Mouse (Mus musculus) MN1 (cell line): ENCODE measurements around the gene Bend3.
A peak's percentile ranks its signal among the peaks of the same experiment; 100 is the strongest.

ENCODE experiments used
- DNase-seq: peaks from one replicate; pipeline ENCODE4 v3.0.0-alpha.2; 2016; ENCODE audit warnings: low spot score

The Bend3 gene

DNA sequence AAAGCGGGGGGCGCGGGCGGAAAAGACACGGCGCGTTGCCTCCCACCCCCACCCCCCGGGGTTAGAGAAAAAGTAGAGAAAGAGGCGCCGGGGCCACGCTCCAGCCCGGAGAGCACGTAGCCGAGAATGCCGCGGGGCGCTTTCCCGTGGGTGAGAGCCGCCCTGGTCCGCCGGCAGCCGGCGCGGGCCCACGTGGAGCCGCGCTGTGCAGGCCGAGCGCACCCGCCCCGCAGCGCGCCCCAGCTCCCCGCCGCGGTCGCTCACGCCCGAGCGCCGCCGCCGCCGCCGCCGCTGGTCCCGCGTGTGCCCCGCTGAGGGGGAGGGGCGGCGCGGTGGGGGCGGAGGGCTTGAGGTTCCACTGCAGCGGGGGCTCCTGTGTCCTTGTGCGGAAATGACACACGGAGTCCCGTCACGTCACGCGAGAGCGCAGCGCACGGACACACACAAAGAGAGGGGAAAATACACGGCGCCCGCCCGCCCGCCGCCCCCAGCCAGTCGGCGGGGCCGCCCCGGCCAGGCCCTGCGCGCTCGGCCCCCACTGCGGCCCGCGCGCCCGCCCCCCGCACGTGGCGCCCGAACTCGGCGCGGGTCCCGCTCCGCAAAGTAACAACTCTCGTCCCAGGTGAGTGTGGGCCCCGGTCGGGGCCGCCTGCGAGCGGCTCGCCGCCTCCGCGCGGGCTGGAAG lies at the start of gene Bend3:
Gene Bend3 (plus strand): TSS at position 81 of the 685 bp plus-strand sequence.
- DNase-seq: peak; percentile 82

DNA sequence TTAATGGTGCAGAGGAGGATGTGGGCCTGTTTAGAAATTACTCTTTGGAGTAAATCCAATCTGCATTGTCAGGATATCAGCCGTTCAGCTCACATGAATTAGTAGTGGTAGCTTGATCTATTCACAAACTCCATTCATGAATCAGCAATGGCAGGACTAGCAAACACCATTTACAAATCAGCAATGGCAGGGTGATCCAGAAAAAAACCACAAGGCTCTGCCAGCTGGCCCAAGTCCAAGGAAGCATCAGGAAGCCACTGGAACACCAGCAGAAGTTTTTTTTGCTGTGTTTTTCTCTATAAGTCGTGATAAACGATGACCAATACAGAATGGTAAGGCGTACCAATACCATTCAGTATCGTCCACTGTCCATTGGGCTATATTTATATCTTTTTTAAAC lies 48.0 kb upstream of the Bend3 start:
- DNase-seq: peak; percentile 33

DNA sequence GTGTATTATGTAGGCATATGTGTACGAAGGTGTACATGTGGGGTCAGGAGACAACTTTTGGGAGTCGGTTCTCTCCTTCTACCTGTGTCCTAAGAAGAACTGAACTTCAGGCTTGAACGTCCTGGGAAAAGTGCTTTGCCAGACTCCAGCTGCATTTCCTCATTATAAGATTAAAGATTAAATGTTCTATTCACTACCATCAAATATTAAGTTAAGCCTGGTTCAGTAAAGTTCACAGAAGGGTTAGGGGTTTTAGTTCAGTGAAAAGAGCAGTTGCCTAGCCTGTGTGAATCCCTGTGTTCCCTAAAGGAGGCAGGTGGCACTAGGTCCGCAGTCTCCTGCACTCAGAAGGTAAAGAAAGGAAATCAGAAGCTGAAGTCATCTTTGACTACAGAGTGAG lies 44.3 kb upstream of the Bend3 start:
- DNase-seq: no peak

DNA sequence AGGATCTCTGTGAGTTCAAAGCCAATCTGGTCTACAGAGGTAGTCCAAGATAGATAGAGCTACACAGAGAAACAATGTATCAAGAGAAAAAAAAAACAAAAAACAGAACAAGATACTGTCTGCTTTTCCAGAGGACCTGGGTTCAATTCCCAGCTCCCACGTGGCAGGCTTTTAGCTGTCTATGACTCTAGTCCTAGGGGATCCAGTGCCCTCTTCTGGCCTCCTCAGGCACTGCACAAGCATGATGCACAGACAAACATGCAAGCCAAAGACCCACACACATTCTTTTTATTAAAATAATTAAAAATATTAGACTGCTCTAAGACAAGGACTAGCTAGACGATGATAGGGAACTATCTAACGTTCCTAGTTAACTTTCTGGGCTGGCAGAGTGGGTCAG lies 42.9 kb upstream of the Bend3 start:
- DNase-seq: no peak

DNA sequence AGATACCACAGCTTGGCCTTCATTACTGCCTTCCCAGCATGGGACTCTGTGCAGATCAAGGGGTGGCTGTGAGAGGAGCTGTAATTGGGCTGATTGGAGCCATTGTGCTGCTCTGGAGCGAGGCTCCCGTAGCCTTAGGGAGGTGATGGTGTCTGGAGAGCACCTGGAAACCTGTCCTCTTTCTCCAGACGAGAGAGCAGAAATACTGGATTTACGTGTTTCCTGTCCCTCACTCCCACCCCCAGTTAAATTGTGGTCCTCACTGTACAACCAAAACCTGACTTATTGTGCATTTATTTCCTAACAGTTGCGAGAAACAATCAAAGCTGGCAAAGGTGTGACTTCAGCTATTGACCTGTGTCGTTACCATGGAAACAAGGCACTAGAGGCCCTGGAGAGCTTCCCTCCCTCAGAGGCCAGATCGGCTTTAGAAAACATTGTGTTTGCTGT lies 39.1 kb upstream of the Bend3 start:
- peak; percentile 56 for DNase-seq

DNA sequence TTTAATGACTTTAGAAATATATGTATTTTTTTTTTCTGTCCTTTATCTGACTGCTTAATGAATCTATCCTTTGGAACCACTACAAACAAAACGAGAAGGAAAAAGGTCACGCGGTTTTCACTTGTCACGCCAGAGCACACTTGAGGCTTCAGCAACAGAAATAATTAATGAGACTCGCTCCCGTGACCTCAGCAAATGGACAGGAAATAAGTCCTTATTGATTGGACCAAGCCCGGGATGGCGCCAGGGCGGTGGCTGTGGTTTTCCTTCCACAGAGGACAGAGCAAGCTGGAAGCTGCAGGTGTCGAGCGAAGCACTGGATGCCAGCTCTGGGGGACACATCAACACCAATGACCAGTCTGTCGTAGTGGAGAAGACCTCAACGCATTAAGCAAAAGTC lies 38.6 kb upstream of the Bend3 start:
- peak; percentile 54 for DNase-seq

DNA sequence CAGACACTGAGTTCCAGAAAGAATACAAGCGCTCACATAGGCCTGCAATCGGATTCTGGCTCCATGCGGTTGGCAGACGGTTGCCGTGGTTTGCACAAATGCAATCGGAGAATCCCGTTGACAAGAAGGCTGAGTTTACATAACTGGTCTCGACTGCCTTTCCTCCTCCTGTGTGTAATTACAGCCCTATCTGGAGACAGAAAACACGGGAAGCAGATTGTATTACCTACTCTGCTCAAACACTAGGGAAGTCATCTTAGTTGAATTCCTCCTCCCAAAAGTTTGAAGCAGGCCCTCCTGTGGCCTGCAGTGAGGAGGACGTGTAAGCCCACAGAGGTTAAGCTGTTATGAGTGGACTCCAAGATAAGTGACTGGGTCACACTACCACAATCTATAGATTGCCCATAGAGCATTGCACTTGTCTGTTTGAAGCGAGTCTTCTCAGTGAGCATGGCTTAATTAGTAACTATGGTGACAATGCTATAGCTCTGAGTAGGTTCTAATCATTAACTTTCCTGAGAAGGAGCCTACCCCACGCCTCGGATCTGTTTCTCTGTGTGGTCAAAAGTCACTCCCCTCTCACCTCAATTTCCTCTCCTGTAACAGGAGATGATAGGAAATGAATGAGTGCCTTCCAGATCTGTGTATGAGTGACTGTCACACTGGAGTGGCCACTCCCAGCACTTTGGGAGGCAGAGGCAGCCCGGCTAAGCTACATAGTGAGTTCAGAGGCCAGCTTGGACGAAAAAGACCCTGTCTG lies 37.5 kb upstream of the Bend3 start:
- DNase-seq: no peak

DNA sequence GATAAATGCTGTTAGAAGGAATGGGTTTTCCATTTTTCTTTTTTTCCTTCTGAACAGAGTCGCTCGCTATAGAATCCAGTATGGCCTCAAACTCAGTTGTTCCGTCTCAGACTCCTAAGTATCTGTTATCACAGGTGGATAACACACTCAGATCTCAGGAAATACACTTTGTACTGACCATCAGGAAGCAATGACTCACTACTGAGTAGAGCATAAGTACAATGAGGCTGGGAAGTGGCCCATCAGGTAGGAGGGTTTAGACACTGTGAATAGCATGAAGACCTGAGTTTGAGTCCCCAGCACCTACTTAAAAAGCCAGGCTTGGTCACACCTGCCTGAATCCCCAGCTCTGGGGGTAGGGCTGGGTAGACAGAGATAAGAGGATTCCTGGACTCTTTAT lies 30.0 kb upstream of the Bend3 start:
- DNase-seq: no peak

DNA sequence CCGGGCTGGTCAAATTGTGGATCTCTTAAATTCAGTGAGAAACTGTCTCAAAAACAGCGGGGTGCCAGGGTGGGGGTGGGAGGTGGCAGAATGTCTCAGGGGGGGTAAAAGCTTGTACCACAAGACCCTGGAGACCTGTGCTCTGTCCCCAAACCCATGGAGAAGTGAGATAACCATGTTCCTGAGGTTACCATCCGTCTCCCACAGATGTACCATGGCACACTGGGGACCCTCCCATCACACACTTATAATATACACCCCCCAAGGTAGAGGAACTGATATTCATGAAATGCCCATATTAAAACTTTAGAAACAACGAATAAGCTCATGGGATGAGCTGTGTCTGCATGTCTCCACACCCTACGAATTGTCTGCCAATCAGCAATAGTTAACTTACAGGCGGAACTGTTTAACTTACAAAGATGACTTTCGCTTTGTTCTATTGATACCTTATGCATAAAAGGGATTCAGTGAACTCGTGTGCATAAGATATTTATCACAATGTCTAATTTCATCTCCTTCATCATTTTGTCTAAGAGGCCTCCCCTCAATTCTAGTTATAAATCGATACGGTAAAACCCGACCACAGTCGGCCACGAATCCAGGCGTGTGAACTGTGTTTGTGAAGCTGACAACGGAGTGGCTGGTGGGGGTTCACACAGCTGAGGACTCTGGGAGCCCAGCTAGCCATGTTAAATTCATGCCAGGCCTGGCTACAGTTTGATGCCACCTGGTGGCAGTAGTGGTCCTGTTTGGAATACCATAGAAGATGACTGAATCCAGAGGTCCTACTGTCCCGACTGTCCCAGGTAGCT lies 26.6 kb upstream of the Bend3 start:
- DNase-seq: peak; percentile 96

DNA sequence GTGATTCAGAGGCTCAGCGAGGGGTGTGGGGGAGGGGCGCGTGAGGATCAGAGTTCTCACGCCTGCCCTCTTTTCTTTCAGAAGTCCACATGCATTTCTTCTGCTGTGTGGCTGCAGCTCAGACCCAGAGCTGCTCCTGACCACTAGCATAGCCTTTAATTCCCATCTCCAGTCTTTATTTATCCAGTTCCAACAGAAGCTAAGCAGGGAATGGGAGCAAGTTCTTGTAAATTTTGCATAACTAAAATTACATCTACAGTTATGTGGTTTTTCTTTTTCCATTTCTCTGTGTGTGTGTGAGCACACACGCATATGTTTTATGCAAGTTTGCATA lies 26.0 kb upstream of the Bend3 start:
- no peak for DNase-seq

DNA sequence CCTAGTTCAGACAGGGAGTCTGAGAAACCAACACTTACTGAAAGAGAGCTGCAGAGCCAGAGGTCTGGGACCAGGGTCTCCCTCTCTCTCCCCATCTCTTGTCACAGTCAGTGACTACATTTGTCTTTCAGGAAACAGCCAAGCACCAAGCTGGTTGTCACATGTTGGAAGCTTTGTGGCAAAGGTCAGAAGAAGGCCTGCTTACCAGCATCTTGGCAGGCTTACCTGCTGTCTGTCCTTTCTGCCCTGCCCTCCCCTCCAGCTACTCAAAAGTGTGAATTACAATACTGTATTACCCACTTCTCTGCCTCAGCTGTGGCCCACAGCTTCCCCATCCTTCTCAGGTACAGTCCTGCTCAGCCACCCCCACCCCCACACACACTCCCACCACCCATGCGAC lies 24.4 kb upstream of the Bend3 start:
- no peak for DNase-seq

DNA sequence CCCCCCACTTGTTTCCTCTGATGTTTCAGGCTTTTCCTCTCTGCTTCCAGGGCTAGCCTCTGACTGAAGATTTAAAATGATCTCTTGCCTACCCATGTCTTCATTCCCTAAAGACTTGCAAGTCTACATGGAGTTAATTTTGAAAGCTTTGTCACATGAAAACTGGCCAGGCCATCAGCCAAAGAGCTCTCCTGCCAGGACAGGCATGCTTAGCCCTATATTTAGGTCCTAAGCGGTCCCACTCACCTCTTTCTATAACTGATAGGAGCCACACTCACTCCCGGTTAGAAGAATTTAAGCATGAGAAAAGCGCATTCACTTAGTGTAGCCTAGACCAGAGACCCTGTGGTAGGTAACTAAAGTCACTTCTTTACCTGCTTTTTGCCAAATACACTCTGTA lies 24.0 kb upstream of the Bend3 start:
- no peak for DNase-seq

DNA sequence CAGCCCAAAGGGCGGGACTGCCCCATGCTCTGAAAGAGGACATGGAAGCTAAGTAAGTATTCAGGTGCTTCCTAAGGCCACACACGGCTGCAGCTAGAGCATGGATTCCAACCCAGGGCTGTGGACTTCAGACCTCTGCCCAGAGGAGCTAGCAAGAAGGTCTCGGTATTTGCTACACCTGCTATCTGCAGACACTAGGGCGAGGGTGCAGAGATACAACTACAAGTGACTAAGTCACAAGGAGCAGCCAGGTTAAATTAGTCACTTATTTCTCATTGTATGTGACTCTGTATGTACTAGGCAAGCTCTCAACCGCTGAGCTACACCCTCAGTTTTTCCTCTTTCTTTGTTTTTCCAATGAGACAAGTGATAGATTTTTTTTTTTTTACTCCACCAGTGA lies 15.8 kb upstream of the Bend3 start:
- no peak for DNase-seq

DNA sequence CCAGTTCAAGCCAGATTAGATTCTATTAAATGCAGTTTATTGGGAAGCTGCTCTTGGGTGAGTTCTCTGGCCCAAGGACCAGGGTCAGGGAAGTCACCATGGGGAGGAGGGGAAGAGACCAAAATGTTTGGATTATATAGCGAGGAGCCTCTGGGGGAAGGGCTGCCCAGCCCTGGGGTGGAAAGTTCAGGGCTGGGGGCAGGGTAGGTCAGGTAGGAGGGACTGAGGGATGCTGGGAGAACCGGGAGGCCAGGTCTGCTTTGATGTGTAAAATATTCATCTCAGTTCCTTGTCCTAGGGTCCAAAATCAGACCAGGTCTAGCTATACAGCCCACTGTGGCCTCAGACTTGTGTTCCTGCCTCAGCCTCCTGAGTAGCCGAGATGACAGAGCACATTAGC lies 15.4 kb upstream of the Bend3 start:
- DNase-seq: no peak

DNA sequence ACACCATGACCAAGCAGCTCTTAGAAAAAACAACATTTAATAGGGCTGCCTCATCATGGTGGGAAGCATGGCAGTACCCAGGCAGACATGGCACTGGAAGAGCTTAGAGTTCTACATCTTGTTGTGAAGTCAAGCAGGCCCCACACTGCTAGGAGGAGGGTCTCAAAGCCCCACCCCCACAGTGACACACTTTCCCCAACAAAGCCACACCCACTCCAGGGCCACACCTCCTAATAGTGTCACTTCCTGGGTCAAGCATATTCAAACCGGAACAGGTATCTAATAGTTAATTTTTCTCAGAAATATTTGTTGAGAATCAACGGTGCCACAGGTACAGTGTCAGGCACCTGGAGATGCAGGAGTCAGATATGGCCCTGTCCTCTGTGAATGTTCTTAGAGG lies 12.4 kb upstream of the Bend3 start:
- no peak for DNase-seq

DNA sequence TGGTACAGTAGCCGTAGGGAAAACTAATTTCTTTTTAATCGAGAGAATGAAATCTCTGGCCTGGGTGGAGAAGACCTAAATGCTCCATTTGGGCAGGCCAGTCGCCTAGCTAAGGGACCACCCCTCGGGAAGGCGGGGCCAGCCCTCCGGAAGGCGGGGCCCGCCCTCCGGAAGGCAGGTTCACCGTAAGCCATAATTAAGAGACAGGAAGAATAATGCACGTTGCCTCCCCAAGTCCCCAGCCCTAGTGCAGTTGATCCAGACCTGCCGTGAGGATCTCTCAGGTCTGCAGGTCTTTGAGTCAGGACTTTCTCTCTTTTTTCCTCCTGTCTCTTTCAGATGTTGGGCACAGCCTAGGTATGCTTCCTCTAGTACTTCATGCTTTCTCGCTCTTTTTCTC lies 11.0 kb upstream of the Bend3 start:
- no peak for DNase-seq

DNA sequence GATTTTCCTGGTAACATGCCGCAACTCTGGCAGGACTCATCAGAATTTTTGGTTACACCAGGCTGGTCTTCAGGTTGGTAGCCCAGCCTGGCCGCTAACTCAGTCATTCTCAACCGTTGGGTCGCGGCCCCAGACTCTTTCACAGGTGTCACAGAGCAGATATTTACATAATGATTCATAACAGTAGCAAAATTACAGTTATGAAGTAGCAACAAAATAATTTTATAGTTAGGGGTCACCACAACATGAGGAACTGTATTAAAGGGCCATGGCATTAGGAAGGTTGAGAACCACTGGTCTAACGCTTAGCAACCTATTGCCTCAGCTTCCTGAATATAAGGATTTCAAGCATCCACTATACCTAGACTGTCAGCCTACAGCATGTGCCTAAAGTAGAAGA lies 10.3 kb upstream of the Bend3 start:
- no peak for DNase-seq

DNA sequence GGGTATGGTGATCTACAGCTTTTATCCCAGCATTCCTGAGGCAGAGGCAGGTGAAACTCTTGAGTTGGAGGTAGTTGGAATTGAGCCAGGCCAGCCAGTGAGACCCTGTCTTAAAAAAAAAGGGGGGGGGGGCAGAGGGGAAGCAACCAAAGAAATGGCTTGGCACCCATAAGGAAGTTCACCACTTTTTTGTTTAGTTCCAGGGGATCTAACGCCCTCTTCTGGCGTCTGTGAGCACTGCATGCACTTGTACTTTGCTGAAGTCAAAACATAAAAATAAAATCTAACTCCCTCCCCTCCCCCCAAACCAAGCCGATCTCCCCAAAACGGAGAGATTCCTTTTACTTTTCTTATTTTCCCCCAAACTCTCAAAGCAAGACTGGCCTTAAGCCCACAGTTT lies 3.3 kb upstream of the Bend3 start:
- peak; percentile 37 for DNase-seq

DNA sequence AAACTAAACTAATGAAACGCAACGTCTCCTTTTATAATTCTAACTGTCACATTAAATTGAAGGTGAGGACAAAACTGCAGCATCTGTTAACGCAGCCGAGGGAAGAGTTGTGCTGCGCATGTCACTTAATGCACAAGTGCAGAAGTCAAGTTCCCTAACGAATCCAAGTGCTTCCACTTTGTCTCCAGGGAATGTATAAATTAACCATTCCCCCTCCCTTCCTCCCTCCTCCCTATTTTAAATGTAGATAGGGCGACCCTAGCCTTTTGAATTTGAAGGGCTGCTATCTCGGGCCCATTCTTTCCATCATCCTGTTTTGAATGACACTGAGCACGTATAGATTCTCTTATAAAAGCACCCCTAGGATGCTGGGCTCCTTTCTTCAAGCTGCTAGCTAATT lies 1.2 kb upstream of the Bend3 start:
- DNase-seq: no peak

DNA sequence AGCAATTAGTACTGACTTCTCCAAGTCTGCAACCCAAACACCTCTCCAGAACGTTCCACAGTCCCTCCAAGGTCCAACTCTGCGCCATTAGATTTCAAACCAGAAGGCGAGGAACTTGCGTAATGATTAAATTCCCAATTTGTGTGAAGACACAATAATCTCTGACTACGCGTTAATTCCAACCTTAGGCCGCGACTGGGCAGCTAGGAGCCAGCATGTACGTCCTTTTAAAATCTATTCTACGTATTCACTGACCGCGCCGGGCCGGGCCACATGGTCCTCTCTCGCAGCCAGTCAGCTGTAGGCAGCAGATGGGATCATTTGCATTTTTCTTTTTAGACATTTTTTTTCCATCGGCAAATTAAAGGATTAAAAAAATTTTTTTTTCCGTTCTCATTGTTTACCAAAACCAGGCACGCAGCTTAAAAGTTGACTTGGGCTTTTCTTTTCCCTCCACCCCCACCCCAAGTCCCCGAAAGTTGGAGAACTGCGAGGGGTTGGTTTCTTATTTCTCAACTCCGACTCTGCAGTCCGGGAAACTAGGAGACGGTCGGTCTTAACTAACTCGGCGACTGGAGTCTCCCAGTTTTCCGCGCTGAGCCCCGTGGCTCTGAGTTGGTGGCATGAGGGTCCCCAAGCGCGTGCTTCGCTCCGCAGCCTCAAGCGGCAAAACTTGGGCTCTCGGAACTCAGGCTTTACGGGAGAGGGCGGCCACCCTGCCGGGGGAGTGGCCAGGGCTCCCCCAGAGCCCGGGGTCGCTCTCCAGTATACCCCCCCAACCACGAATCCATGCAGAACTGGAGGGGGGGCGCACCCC lies 558 bp upstream of the Bend3 start:
- peak; percentile 78 for DNase-seq

DNA sequence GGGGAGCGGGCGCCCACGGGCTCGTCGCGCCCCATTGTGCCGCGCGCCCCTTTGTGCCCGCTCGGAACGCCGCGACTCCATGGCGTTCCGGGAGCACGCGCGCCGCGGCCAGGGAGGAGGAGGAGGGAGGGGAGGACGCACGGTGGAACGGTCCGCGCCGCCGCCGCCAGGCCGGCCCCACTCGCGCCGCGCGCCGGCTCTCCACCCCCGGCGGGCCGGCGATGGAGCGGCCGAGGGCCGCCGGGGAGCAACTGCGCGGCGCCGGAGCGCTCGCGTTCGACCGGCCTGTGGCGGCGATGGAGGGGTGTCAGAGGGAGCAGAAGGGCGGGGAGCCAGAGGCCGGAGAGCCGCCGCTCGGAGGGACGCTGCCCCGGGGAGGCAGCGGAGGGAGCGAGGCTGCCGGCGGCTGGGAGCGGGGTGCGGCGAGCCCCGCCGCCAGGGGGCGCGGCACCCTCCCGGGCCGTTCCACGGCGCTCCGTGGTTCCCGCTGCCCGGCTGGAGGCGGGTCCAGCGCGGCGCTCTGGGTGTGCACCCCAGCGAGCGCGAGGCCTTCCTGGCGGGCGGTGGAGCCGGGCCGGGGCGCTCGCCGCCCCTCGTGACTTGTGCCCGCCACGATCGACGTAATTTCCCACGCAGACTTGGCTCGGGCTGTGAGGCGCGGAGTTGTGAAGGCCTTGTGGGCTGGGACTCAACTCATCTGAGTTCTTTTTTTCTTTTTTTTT lies 966 bp downstream of the Bend3 start:
- DNase-seq: peak; percentile 93
